Mouse (Mus musculus): ENCODE data around the gene Crot. TPM values are rescaled to one million over a fixed set of nuclear protein-coding genes. Genes with fewer than 3 reads are reported as not detected.

Gene Crot
- polyA plus RNA-seq, 1 experiment from 2014 or later: 70.0 TPM

DNA sequence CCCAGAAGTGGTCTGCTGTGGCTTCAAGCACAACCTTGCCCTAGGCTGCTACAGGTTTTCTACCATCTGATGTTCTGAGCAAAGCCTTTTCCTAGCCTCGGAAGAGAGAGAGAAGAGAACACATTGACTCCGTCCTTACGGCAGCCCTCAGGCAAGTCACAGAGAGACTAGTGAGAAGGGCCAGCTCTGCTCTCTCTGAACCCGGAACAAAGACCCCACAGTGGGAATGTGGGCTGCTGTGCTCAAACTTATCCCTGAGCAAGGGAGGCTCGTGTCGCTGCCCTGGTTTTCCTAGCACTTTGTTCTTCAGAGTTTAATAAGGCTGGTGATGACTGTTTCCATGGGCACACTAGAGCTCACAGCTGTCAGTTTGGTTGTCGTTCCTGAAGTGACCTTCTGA, 42.9 kb upstream of the Crot start:
- H3K4me1 ChIP-seq (replicated peaks; ENCODE audit: insufficient read depth, low read length): no peaks in the 10 kb centered on the region
- no peaks in the 10 kb centered on the region for H3K27me3 ChIP-seq (ENCODE audit: insufficient read depth, low read length)
- no peak overlapping the region for H3K9ac ChIP-seq (ENCODE audit: low read depth, low read length)
- H3K4me2 ChIP-seq (ENCODE audit: low read length): no peak overlapping the region
- no peaks in the 10 kb centered on the region for H3K36me3 ChIP-seq (ENCODE audit: insufficient read depth, low read length)
- DNase-seq (ENCODE audit: low spot score) (no peak), ATAC-seq (replicated peaks; ENCODE audit: low FRiP score, low read depth) (no peak)
- no peak overlapping the region for H3K4me3 ChIP-seq (replicated peaks; ENCODE audit: low read depth, low read length)
- 77% methylated on average over 7 of the region's 7 CpGs for WGBS
- TF ChIP-seq CTCF (IDR thresholded peaks at IDR 0.05; ENCODE audit: low read depth): no peak
- no peak overlapping the region for H3K27ac ChIP-seq
- no peaks in the 10 kb centered on the region for H3K9me3 ChIP-seq (replicated peaks; ENCODE audit: low read length)

DNA sequence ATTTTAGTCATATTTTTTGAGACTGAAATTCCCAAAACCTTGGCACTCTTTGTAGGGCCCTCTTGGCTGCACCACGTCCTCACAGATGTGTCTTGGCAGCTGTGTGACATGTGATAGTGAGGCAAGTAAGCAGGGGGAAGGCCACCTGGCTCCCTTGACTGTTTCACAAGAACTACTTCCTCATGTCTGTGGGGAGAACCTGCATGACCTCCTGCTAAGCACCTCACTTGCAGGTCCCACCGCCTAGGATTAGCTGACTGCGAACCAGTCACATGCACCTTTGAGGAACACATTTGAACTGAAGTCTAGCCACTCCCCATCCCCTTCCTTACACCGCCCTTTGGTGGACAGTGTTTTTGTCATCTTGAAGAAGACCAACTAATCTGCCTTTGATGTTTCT, 40.2 kb upstream of the Crot start:
- no peak for ATAC-seq (replicated peaks; ENCODE audit: low FRiP score, low read depth)

DNA sequence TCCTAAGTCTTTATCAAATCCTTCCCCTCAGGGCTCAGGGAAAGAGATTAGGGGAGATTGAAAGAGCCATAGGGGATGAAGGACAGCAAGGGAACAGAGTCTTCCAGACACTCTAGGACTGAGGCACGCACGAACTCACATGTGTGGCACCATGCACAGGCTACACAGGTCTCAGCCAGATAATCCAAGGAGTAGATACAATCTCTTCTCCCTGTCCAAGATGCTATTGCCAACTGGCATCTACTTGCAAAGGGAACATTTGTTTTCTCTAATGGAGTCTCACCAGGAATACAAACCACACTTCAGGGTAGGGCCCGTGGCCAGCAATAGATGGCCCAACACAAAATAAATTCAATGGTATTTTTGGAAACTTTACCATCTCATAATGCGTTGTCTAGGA, 38.3 kb upstream of the Crot start:
- no peak for DNase-seq (ENCODE audit: low spot score)
- H3K27ac ChIP-seq: no peak overlapping the region

More for the DNA sequence above, 40.2 kb upstream of the Crot start:
- Histone ChIP-seq H3K4me2 (ENCODE audit: low read length) (no peak overlapping the region), H3K9me3 (replicated peaks; ENCODE audit: low read length) (no peaks in the 10 kb centered on the region), H3K4me3 (replicated peaks; ENCODE audit: low read depth, low read length) (no peak overlapping the region), H3K36me3 (ENCODE audit: insufficient read depth, low read length) (no peaks in the 10 kb centered on the region), H3K9ac (ENCODE audit: low read depth, low read length) (no peak overlapping the region), H3K27ac (no peak overlapping the region), H3K27me3 (ENCODE audit: insufficient read depth, low read length) (no peaks in the 10 kb centered on the region), H3K4me1 (replicated peaks; ENCODE audit: insufficient read depth, low read length) (no peaks in the 10 kb centered on the region)
- no peak for DNase-seq (ENCODE audit: low spot score)
- 76% methylated on average over 4 of the region's 4 CpGs for WGBS
- no peak for TF ChIP-seq CTCF (IDR thresholded peaks at IDR 0.05; ENCODE audit: low read depth)

DNA sequence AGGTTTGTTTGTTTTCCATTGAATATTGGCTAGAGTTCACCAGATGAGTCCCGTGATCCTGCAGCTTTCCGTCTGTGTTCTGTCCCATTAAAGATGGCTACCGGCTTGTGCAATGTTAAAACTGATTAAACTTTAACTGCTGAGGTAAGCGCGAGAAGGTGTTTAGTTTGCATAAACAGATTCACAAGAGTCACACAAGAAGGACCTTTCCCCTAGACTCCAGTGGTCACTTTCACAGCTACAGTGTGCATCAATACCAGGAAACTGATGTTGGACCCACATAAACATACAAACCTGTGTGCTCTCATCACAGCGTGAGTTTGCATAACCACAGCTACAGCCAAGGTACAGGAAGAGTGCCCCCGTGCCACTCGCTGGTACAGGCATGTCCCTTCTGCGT, 37.4 kb upstream of the Crot start:
- H3K27me3 ChIP-seq (ENCODE audit: insufficient read depth, low read length): no peaks in the 10 kb centered on the region
- DNase-seq (ENCODE audit: low spot score) (peak; percentile 23), ATAC-seq (replicated peaks; ENCODE audit: low FRiP score, low read depth) (peak; percentile 89)
- H3K27ac ChIP-seq: no peak overlapping the region
- no peak overlapping the region for H3K9ac ChIP-seq (ENCODE audit: low read depth, low read length)
- 79% methylated on average over 9 of the region's 9 CpGs for WGBS
- H3K4me3 ChIP-seq (replicated peaks; ENCODE audit: low read depth, low read length): no peak overlapping the region
- H3K9me3 ChIP-seq (replicated peaks; ENCODE audit: low read length): no peaks in the 10 kb centered on the region
- no peak for TF ChIP-seq CTCF (IDR thresholded peaks at IDR 0.05; ENCODE audit: low read depth)
- H3K36me3 ChIP-seq (ENCODE audit: insufficient read depth, low read length): no peaks in the 10 kb centered on the region
- no peaks in the 10 kb centered on the region for H3K4me1 ChIP-seq (replicated peaks; ENCODE audit: insufficient read depth, low read length)
- H3K4me2 ChIP-seq (ENCODE audit: low read length): no peak overlapping the region

More for the DNA sequence above, 38.3 kb upstream of the Crot start:
- Histone ChIP-seq H3K4me1 (replicated peaks; ENCODE audit: insufficient read depth, low read length) (no peaks in the 10 kb centered on the region), H3K9me3 (replicated peaks; ENCODE audit: low read length) (no peaks in the 10 kb centered on the region), H3K9ac (ENCODE audit: low read depth, low read length) (no peak overlapping the region), H3K36me3 (ENCODE audit: insufficient read depth, low read length) (no peaks in the 10 kb centered on the region), H3K4me3 (replicated peaks; ENCODE audit: low read depth, low read length) (no peak overlapping the region), H3K27me3 (ENCODE audit: insufficient read depth, low read length) (no peaks in the 10 kb centered on the region), H3K4me2 (ENCODE audit: low read length) (no peak overlapping the region)
- 91% methylated on average over 4 of the region's 4 CpGs for WGBS
- TF ChIP-seq CTCF (IDR thresholded peaks at IDR 0.05; ENCODE audit: low read depth): no peak
- ATAC-seq (replicated peaks; ENCODE audit: low FRiP score, low read depth): no peak

DNA sequence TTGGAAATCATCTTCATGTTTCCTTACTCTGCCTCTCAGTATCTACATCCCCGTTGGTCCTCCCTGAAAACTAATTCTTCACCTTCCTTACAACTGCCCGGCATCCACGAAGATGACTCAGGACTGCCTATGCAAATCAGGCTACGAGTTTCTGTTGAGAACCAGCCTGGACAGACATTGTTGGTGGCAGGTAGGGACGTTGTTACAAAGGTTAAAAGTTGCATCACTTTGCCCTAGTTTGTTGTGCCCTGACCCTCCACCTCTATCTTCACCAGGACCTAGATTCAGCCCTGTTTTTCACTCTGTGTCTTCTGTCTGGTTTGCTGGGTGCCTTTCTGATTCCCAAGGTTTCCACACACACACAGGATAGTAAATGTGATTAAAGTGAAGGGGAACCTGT, 36.7 kb upstream of the Crot start:
- H3K4me1 ChIP-seq (replicated peaks; ENCODE audit: insufficient read depth, low read length): no peaks in the 10 kb centered on the region
- no peaks in the 10 kb centered on the region for H3K27me3 ChIP-seq (ENCODE audit: insufficient read depth, low read length)
- H3K4me3 ChIP-seq (replicated peaks; ENCODE audit: low read depth, low read length): no peak overlapping the region
- H3K27ac ChIP-seq: no peak overlapping the region
- DNase-seq (ENCODE audit: low spot score): no peak
- H3K4me2 ChIP-seq (ENCODE audit: low read length): no peak overlapping the region
- H3K9ac ChIP-seq (ENCODE audit: low read depth, low read length): no peak overlapping the region
- H3K36me3 ChIP-seq (ENCODE audit: insufficient read depth, low read length): no peaks in the 10 kb centered on the region
- H3K9me3 ChIP-seq (replicated peaks; ENCODE audit: low read length): no peaks in the 10 kb centered on the region
- TF ChIP-seq CTCF (IDR thresholded peaks at IDR 0.05; ENCODE audit: low read depth): no peak
- no peak for ATAC-seq (replicated peaks; ENCODE audit: low FRiP score, low read depth)
- WGBS: 86% methylated on average over 5 of the region's 5 CpGs

DNA sequence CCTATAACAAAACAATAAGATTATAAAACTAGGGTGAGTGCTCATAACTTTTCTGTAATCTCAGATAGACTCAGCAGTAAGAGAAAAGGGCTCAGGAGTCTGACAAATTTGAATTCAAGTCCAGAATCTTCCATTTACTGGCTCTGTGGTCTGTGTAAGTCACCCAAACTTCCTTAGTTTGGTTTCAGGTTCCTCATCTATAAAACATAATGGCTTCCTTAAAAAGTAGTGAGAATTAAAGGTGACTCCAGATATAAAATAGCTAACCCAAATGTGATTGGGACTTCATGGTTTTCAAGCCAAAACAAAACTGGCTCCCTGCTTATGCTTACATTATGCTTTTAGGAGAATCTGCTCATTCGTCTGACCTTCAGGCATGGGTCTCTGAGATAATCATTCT, 35.5 kb upstream of the Crot start:
- Histone ChIP-seq H3K9me3 (replicated peaks; ENCODE audit: low read length) (no peaks in the 10 kb centered on the region), H3K4me1 (replicated peaks; ENCODE audit: insufficient read depth, low read length) (no peaks in the 10 kb centered on the region), H3K4me2 (ENCODE audit: low read length) (no peak overlapping the region), H3K36me3 (ENCODE audit: insufficient read depth, low read length) (no peaks in the 10 kb centered on the region), H3K27me3 (ENCODE audit: insufficient read depth, low read length) (no peaks in the 10 kb centered on the region), H3K4me3 (replicated peaks; ENCODE audit: low read depth, low read length) (no peak overlapping the region), H3K27ac (no peak overlapping the region), H3K9ac (ENCODE audit: low read depth, low read length) (no peak overlapping the region)
- ATAC-seq (replicated peaks; ENCODE audit: low FRiP score, low read depth) (no peak), DNase-seq (ENCODE audit: low spot score) (no peak)
- WGBS: 93% methylated on average over 1 of the region's 1 CpGs
- no peak for TF ChIP-seq CTCF (IDR thresholded peaks at IDR 0.05; ENCODE audit: low read depth)

DNA sequence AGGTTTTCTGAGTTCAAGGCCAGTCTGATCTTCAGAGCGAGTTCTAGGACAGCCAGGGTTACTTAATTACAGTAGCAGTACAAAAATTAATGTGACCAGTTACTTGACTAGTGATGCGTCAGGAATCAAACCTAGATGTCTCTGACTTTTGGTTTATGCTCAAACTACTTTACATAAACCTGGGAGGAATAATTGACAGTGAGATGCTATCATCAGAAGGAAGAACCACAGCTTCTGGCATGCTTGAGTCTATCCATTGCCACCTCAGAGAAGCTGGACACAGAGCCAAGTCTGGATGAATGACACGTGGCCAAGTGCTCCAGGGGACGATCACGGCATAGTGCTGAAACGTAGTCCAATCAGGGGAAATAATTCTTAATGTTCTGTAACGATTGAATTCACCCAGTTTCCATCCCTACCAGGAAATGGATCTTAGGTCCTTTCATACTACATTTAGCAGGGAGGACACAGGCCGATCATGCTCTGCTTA, 35.0 kb upstream of the Crot start:
- DNase-seq (ENCODE audit: low spot score) (no peak), ATAC-seq (replicated peaks; ENCODE audit: low FRiP score, low read depth) (no peak)
- Histone ChIP-seq H3K9ac (ENCODE audit: low read depth, low read length) (no peak overlapping the region), H3K4me2 (ENCODE audit: low read length) (no peak overlapping the region), H3K4me3 (replicated peaks; ENCODE audit: low read depth, low read length) (no peak overlapping the region), H3K36me3 (ENCODE audit: insufficient read depth, low read length) (no peaks in the 10 kb centered on the region), H3K4me1 (replicated peaks; ENCODE audit: insufficient read depth, low read length) (no peaks in the 10 kb centered on the region), H3K27ac (no peak overlapping the region), H3K27me3 (ENCODE audit: insufficient read depth, low read length) (no peaks in the 10 kb centered on the region), H3K9me3 (replicated peaks; ENCODE audit: low read length) (no peaks in the 10 kb centered on the region)
- 75% methylated on average over 8 of the region's 8 CpGs for WGBS
- no peak for TF ChIP-seq CTCF (IDR thresholded peaks at IDR 0.05; ENCODE audit: low read depth)
